Mouse (Mus musculus) midbrain, embryonic 16.5 days (tissue): Measurements from ENCODE around the gene Cpne6. TPM values are rescaled to one million over a fixed set of nuclear protein-coding genes. Genes with fewer than 3 reads are reported as not detected.

Source experiments
- ATAC-seq: fragments of 200-750 bp; cut with Nextera tagmentation; 2 replicates; pipeline ENCODE4 v1.8.0; 2017; ENCODE audit warnings: moderate TSS enrichment
- H3K27ac ChIP-seq: fragments of 300-500 bp; sonication (generic); 2 replicates; pipeline ENCODE4 v1.5.1; 2014; ENCODE audit warnings: mild to moderate bottlenecking, low read length, mixed read lengths
- H3K27me3 ChIP-seq: fragments of 300-500 bp; sonication (generic); 2 replicates; pipeline ENCODE4 v1.6.1; 2014; ENCODE audit warnings: low read depth, low read length, mixed read lengths; ENCODE audit not compliant: control insufficient read depth, insufficient read depth
- H3K36me3 ChIP-seq: fragments of 300-500 bp; sonication (generic); 2 replicates; pipeline ENCODE4 v1.6.1; 2014; ENCODE audit warnings: mild to moderate bottlenecking, low read length, moderate library complexity, mixed read lengths; ENCODE audit not compliant: control insufficient read depth, insufficient read depth
- H3K4me1 ChIP-seq: fragments of 300-500 bp; sonication (generic); 2 replicates; pipeline ENCODE4 v1.6.1; 2014; ENCODE audit warnings: mild to moderate bottlenecking, low read length, mixed read lengths; ENCODE audit not compliant: control insufficient read depth, insufficient read depth
- H3K4me2 ChIP-seq: fragments of 300-500 bp; sonication (generic); 2 replicates; pipeline ENCODE4 v1.6.1; 2014; ENCODE audit warnings: mild to moderate bottlenecking, low read length, mixed read lengths
- H3K4me3 ChIP-seq: fragments of 300-500 bp; sonication (generic); 2 replicates; pipeline ENCODE4 v1.5.1; 2014; ENCODE audit warnings: low read depth, mild to moderate bottlenecking, low read length, moderate library complexity, mixed read lengths
- H3K9ac ChIP-seq: fragments of 300-500 bp; sonication (generic); 2 replicates; pipeline ENCODE4 v1.6.1; 2014; ENCODE audit warnings: low read depth, low read length, mixed read lengths
- H3K9me3 ChIP-seq: fragments of 300-500 bp; sonication (generic); replicated peaks from 2 replicates; pipeline ENCODE4 v1.6.1; 2014; ENCODE audit warnings: mild to moderate bottlenecking, low read length, mixed read lengths; ENCODE audit not compliant: control insufficient read depth, poor library complexity, severe bottlenecking
- WGBS: fragments of 180-500 bp; shearing (Covaris S2); extraction: QIAGEN DNeasy Blood & Tissue Kit; methylation state at CpG from one replicate; pipeline ENCODE4 v1.1.7; 2014; 5-methylcytosine and 5-hydroxymethylcytosine counted together
- polyA plus RNA-seq: library from polyadenylated mRNA; unstranded; fragments of >200 nt; fragmentation: Nextera tagmentation; extraction: Ambion mirVana; gene quantifications from 2 replicates; pipeline ENCODE4 v1.2.1, GENCODE M21; 2015

Cpne6 gene
- polyA plus RNA-seq, 1 experiment from 2014 or later, result 3.4 TPM

DNA sequence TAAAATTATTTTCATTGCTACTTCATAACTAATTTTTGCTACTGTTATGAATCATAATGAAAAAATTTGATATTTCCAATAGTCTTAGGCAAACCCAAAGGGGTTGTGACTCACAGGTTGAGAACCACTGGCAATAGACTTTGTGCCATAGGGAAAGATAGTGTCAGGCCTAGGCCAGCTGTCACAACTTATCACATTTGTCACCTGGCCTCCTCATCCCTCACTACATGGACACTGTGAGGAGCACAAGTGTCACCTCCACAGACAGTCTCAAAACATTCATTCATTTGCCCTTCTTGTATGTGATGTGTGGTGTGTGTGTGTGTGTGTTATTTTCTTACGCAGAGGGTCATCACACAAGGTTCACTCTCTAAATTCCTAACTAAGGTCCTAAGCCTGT, 32.8 kb upstream of the Cpne6 start:
- Histone ChIP-seq H3K27ac (no peak overlapping the region), H3K36me3 (no peaks in the 10 kb centered on the region), H3K9ac (no peak overlapping the region), H3K27me3 (no peaks in the 10 kb centered on the region), H3K9me3 (no peaks in the 10 kb centered on the region), H3K4me3 (no peak overlapping the region), H3K4me1 (no peaks in the 10 kb centered on the region), H3K4me2 (no peak overlapping the region)
- WGBS, result 100% methylated on average over 1 of the region's 1 CpGs
- ATAC-seq, result no peak

DNA sequence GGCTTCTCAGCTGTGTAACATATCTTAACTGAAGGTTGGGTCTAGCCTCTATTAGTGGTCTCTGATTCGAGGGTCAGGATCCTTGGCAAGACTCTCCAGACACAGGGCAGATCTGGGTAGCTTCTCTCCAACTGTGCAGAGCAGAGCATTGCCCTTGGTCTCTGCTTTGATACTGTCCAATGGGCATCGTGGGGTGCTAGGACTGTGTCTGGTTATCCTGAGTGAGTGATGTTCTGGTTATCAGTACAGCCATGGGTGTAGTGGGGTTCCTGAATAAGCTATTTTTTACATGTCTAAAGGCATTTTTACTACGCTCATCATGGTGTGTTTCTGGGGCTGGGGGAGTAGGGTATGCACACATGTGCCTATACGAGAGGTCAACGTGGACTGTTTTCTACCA, 32.4 kb upstream of the Cpne6 start:
- Histone ChIP-seq H3K9me3 (no peaks in the 10 kb centered on the region), H3K36me3 (no peaks in the 10 kb centered on the region), H3K27ac (no peak overlapping the region), H3K9ac (no peak overlapping the region), H3K27me3 (no peaks in the 10 kb centered on the region), H3K4me3 (no peak overlapping the region), H3K4me2 (no peak overlapping the region), H3K4me1 (no peaks in the 10 kb centered on the region)
- WGBS, result 84% methylated on average over 5 of the region's 5 CpGs
- no peak for ATAC-seq

DNA sequence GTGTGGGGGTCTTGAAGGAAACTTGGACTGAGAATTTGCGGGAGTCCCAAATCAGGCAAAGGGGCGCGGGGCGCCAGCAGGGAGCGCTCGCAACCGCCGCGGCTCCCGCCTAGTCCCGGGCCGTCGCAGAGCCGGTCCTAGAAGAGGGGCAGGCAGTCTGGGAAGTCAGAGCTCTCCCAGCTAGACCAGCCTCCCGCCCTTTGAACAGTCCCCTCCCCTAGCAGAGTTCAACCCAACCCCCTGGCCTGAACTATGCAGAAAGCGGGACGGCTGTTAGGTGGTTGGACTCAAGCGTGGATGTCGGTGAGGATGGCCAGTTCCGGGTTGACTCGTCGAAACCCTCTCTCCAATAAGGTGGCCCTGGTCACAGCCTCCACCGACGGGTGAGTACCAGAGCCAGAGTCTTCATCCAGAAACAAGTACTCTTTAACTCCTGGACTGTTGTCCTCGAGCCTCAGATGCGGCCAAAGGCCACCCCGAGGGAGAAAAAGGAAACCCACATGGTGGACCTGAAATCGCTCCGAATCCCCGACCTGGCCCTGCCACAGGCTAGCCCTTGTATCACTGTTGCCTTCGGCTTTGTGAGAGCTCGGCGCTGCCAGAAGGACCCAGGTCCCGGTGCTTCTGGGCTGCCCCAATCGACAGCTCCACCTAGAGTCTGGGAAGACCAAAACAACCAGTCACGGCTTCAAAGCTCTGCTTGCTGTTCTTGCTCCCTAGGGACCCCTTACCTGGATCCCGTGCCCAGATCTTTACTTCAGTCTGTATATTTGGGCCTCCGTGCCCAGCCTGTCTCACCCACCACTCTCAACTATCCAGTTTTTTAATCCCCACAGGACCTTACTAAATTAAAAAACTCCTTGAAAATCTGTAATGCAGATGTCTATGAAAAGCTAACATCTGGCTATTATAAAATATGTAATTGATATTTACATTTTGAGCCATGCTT, 31.3 kb upstream of the Cpne6 start, which contains the start of gene Dhrs4:
Gene Dhrs4, plus strand, starts transcription at position 108 of the 949 bp plus-strand sequence.
- Histone ChIP-seq H3K27ac (peak within 1 kb of the TSS; percentile 5; the same call in 1 of the 2 replicates), H3K9ac (peak within 1 kb of the TSS; percentile 49)
- ATAC-seq, result peak; percentile 85

DNA sequence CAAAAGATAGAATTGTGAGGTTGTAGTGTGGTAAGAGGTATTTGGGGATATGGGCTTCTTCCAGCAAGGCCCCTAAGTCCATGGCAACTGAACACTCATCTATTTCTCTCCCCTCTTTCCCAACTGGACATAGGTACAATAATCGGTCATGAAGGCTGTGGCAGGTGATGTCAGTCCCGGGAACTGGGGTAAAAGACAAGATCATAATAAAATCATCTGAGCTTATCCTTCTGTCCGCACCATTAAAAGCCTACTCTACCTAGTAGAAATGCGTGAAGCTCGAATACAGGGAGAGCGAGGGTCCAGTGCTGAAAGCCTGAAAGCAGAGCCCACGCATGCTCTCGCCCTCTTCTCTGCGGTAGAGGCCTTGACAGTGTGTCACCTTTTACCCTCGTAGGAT, 30.6 kb upstream of the Cpne6 start:
- WGBS, result 94% methylated on average over 10 of the region's 10 CpGs
- ATAC-seq, result no peak
- no peak overlapping the region for H3K4me3 ChIP-seq
- H3K9me3 ChIP-seq, result no peaks in the 10 kb centered on the region
- no peaks in the 10 kb centered on the region for H3K4me1 ChIP-seq
- H3K4me2 ChIP-seq, result no peak overlapping the region
- H3K27ac ChIP-seq, result no peak overlapping the region
- no peaks in the 10 kb centered on the region for H3K36me3 ChIP-seq
- no peaks in the 10 kb centered on the region for H3K27me3 ChIP-seq
- H3K9ac ChIP-seq, result no peak overlapping the region

More for the DNA sequence above, 31.3 kb upstream of the Cpne6 start, which contains the start of gene Dhrs4:
- Histone ChIP-seq H3K4me2 (peak within 1 kb of the TSS; percentile 56), H3K36me3 (no peaks in the 10 kb centered on the region), H3K4me1 (no peaks in the 10 kb centered on the region), H3K27me3 (no peaks in the 10 kb centered on the region), H3K4me3 (peak within 1 kb of the TSS; percentile 44), H3K9me3 (no peaks in the 10 kb centered on the region)
- WGBS, result 1% methylated on average over 38 of the region's 38 CpGs

DNA sequence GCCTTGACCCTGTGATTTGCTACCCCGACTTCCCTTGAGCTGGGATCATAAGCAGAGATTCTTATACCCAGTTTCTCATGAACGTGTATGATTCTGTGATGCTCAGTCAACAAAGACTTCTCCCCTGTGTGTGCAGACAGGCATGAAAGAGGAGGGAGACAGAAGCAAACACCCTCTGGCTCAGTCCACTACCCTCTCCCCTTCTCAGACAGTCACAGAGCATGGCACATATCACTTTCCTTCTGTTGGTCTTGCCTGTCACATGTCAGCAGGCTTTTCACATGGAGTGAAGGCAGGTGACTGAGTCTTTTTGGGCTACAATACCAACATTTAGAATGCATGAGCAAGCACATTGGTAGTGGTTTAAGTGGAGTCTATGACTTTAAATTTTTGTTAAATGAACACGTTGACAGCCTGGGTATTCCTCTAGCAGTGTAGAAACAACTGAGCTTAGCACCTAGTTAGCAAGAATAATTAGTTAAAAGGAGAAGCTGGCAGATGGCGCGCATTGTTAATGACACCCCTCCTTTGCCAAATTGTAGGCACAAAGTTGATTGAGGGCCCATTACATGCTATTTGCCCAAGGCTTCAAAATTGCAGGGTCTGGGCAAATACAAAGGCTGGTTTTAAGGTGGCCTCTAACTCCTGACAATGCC, 25.7 kb upstream of the Cpne6 start:
- H3K4me2 ChIP-seq, result no peak overlapping the region
- no peaks in the 10 kb centered on the region for H3K27me3 ChIP-seq
- no peak overlapping the region for H3K9ac ChIP-seq
- no peaks in the 10 kb centered on the region for H3K9me3 ChIP-seq
- no peaks in the 10 kb centered on the region for H3K36me3 ChIP-seq
- no peak overlapping the region for H3K4me3 ChIP-seq
- no peak for ATAC-seq
- no peak overlapping the region for H3K27ac ChIP-seq
- H3K4me1 ChIP-seq, result peaks cover 1% of the 10 kb centered on the region; the same call in 1 of the 2 replicates
- WGBS, result 80% methylated on average over 5 of the region's 5 CpGs

DNA sequence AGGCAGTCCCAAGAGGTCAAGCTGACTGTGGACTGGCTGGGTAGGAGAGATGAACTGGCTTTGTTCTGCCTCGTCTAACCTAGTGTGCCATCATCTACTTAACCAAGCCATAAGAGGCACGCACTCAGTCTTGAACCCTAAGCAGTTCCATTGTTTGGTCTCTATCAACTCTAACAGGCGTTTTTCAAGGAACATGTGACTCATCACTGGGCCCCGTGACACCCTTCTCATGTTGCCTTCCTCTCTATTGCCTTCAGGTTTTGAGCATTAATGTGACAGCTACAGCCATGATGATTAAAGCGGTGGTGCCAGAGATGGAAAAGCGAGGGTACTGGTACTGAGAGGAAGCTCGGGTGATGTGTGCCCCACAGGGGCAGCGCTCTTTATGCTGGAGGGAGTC, 23.4 kb upstream of the Cpne6 start:
- 90% methylated on average over 8 of the region's 8 CpGs for WGBS
- Histone ChIP-seq H3K4me1 (peaks cover 10% of the 10 kb centered on the region), H3K9me3 (no peaks in the 10 kb centered on the region), H3K27me3 (no peaks in the 10 kb centered on the region), H3K9ac (no peak overlapping the region), H3K4me2 (no peak overlapping the region), H3K4me3 (no peak overlapping the region), H3K27ac (no peak overlapping the region), H3K36me3 (no peaks in the 10 kb centered on the region)
- ATAC-seq, result no peak

DNA sequence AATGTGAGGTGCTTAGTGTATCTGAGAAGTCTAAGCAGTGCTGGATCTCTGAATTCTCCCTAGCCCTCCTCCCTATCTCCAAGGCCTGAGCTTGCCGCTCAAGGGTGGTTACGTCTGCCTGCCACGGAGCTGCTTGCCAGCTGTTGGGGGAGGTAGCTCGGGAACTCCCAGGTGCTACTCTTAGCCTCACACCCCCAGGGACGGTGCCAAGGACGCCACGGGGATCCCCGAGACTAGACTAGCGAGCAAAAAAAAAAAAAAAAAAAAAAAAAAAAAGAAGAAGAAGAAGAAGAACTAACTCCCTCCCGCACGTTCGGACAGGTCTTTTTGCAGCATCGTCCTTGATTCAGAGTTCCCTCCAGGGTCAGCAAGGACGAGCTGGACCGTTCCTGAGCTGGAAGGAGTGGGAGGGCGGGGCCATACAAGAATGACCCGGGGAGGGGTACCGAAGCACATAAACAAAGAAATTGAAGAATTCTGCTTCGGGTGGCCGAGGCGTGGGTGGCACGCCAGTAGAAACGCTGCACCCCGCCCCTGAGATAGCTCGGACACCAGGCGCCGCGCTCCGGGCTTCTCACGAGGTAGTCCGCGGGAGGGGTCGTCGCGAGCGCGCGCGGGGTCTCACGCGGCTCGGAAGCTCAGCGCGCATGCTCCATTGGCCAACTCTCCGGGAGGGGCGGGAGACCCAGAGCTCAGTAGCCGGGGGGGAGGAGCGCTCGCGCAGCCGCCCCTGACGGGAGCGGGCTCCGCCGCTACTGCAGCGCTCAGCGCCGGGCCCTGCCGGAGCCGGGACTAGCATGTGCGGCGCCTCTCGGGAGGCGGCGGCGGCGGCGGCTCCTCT, 19.7 kb upstream of the Cpne6 start, which contains the start of gene Carmil3:
Gene Carmil3, plus strand, starts transcription at position 291 of the 841 bp plus-strand sequence.
- peaks cover 8% of the 10 kb centered on the region; the same call in 1 of the 2 replicates for H3K36me3 ChIP-seq
- peak within 1 kb of the TSS; percentile 95 for H3K27ac ChIP-seq
- peak within 1 kb of the TSS; percentile 77 for H3K4me3 ChIP-seq
- peaks cover 16% of the 10 kb centered on the region for H3K4me1 ChIP-seq
- no peaks in the 10 kb centered on the region for H3K27me3 ChIP-seq
- H3K9ac ChIP-seq, result peak within 1 kb of the TSS; percentile 90
- peak within 1 kb of the TSS; percentile 73 for H3K4me2 ChIP-seq
- peak; percentile 92 for ATAC-seq
- under 1% methylated on average over 49 of the region's 68 CpGs for WGBS
- no peaks in the 10 kb centered on the region for H3K9me3 ChIP-seq

DNA sequence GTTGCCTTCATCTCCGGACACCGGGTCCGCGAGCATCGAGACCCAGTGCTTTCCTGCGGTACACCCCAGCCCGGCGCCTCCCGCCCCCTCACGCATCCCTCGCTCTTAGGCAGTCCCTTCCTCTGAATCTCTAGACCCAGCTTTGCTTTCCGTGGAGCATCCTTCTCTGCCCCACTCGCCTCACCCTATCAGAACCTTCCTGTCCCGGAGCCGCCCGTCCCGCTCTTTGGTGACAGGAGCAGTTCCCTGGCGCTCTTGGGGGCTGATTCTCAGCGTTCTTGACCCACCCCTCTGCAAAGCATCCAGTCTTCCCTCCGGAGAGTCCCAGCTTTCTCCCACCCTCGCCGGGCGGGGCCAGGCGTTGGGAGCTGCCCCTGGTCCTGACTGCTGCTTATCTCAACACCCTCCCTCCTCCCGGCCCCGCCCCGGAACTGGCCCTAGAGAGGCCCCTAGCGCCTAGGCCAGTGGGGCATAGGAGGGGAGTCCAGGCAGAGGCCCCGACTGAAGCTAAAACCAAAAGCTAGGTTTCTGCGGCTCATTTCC, 18.9 kb upstream of the Cpne6 start:
- H3K27ac ChIP-seq, result peak overlapping the region; percentile 95
- H3K9me3 ChIP-seq, result no peaks in the 10 kb centered on the region
- WGBS, result under 1% methylated on average over 19 of the region's 30 CpGs
- peak overlapping the region; percentile 73 for H3K4me2 ChIP-seq
- H3K4me1 ChIP-seq, result peaks cover 16% of the 10 kb centered on the region
- peak; percentile 72 for ATAC-seq
- no peaks in the 10 kb centered on the region for H3K27me3 ChIP-seq
- peaks cover 12% of the 10 kb centered on the region; the same call in 1 of the 2 replicates for H3K36me3 ChIP-seq
- H3K9ac ChIP-seq, result peak overlapping the region; percentile 90
- H3K4me3 ChIP-seq, result peak overlapping the region; percentile 77
